26 mouse cellular contexts compared by ENCODE assay signal in genomic region chr10:61156453-61156852, GRCm38 (mm10). TPM values are rescaled to one million over a fixed set of nuclear protein-coding genes. Genes with fewer than 3 reads are reported as not detected.
DNase-seq lines count a peak whose midpoint lies in the region; ATAC-seq and TF ChIP-seq lines count a peak whose summit lies in the region.
"Had no signal": no experiment of that assay in that cellular context is flagged by ENCODE, and none has a peak within 500 bp of the region (broad histone marks: within the 10 kb centered on the region; RNA-seq: fewer than 3 reads in every experiment).

No protein-coding gene starts in this region.

- H3K4me3 ChIP-seq in neural tube, embryonic 15.5 days (replicated peaks) = no peak overlapping the region
- no peak overlapping the region for H3K4me3 ChIP-seq in thymus, adult 2 months (ENCODE audit: control insufficient read depth, insufficient read depth, low read length)

- no peak for TF ChIP-seq POLR2A in thymus, adult 2 months (IDR thresholded peaks at IDR 0.05; ENCODE audit: control insufficient read depth, extremely low read depth, insufficient read depth, low read length, poor library complexity)

- no peak for TF ChIP-seq CTCF in thymus, adult 2 months (IDR thresholded peaks at IDR 0.05; ENCODE audit: borderline replicate concordance, control insufficient read depth, extremely low read depth, insufficient read depth, low read length, poor library complexity)

- no peak overlapping the region for H3K9ac ChIP-seq in neural tube, embryonic 15.5 days (replicated peaks)

- peak; percentile 71 for ATAC-seq in common myeloid progenitor, adult 5-6 weeks (replicated peaks; ENCODE audit: low read depth, poor library complexity, severe bottlenecking)
- peak; percentile 92 for ATAC-seq in granulocyte monocyte progenitor cell, adult 5-6 weeks (replicated peaks; ENCODE audit: poor library complexity, severe bottlenecking)
- ATAC-seq in megakaryocyte, adult 5-6 weeks (ENCODE audit: poor library complexity, severe bottlenecking) = peak; percentile 56; the same call in 1 of the 2 replicates
- peak; percentile 31; the same call in 1 of the 2 replicates for ATAC-seq in megakaryocyte progenitor cell, adult 5-6 weeks (replicated peaks; ENCODE audit: poor library complexity)
- ATAC-seq in neural tube, embryonic 15.5 days (ENCODE audit: low FRiP score) = no peak
- ATAC-seq: activated CD4-positive, CD25-positive, alpha-beta regulatory T cell, adult 4 months; CD4-positive, CD25-positive, alpha-beta regulatory T cell, adult 4 months; Patski had no signal

- no peaks in the 10 kb centered on the region for H3K9me3 ChIP-seq in neural tube, embryonic 15.5 days (replicated peaks)

- H3K27ac ChIP-seq in neural tube, embryonic 15.5 days (replicated peaks) = no peak overlapping the region
- no peak overlapping the region for H3K27ac ChIP-seq in thymus, adult 2 months (ENCODE audit: control insufficient read depth, insufficient read depth, low read length)

- 88% methylated on average over 2 of the region's 2 CpGs for whole genome bisulfite sequencing in neural tube, embryonic 15.5 days
- 86% methylated on average over 2 of the region's 2 CpGs for WGBS in thymus, adult 2 months

- DNase-seq in adrenal gland, adult 18-20 months (ENCODE audit: low spot score in 2 of 2) = no peak
- no peak for DNase-seq in thymus, adult 2 months
- no peak for DNase-seq in lung, postnatal 4 days
- DNase-seq: adrenal gland, adult 2 months; adrenal gland, adult 8-10 months; adrenal gland, postnatal 10 days; adrenal gland, postnatal 14 days; adrenal gland, postnatal 25 days; adrenal gland, postnatal 36 days; B cell, adult 2 months; cerebellum, adult 11 months; cerebellum, adult 11-12 months; cerebellum, adult 18-20 months had no signal

- H3K4me2 ChIP-seq in neural tube, embryonic 15.5 days = no peak overlapping the region

- H3K4me1 ChIP-seq in neural tube, embryonic 15.5 days = no peaks in the 10 kb centered on the region
- no peaks in the 10 kb centered on the region for H3K4me1 ChIP-seq in thymus, adult 2 months (replicated peaks; ENCODE audit: control insufficient read depth, insufficient read depth, low read length)

- H3K36me3 ChIP-seq in neural tube, embryonic 15.5 days = no peaks in the 10 kb centered on the region
- H3K36me3 ChIP-seq in thymus, adult 2 months (ENCODE audit: control insufficient read depth, insufficient read depth, low read length) = no peaks in the 10 kb centered on the region
- H3K36me3 ChIP-seq: G1E had no signal

- no peaks in the 10 kb centered on the region for H3K27me3 ChIP-seq in neural tube, embryonic 15.5 days (replicated peaks)
- H3K27me3 ChIP-seq in thymus, adult 2 months (ENCODE audit: control insufficient read depth, insufficient read depth, low read length) = no peaks in the 10 kb centered on the region
- H3K27me3 ChIP-seq: CH12.LX, Patski had no signal

RNA-seq across cellular contexts. Expression of gene Sgpl1, which starts 8.9 kb away (rescaled TPM):
- total RNA-seq in common myeloid progenitor, adult 5-6 weeks (2017) = 26.1 and 42.9 TPM in 2 replicates
- total RNA-seq in granulocyte monocyte progenitor cell, adult 5-6 weeks (2014; fragmentation: Nextera tagmentation) = 36.8 and 44.5 TPM in 2 replicates
- total RNA-seq in granulocyte monocyte progenitor cell, adult 5-6 weeks (2017) = 29.1 and 48.2 TPM in 2 replicates
- total RNA-seq in megakaryocyte, adult 5-6 weeks (2015) = 78.2 and 85.2 TPM in 2 replicates
- total RNA-seq in megakaryocyte, adult 5-6 weeks (2017) = 66.9 and 67.6 TPM in 2 replicates
- total RNA-seq in megakaryocyte progenitor cell, adult 5-6 weeks (2015) = 29.0 and 31.6 TPM in 2 replicates
- total RNA-seq in megakaryocyte progenitor cell, adult 5-6 weeks (2017) = 23.3 and 24.6 TPM in 2 replicates
- 10 to 100 TPM; 73.9 to 83.4 TPM for total RNA-seq in adrenal gland, adult 18-20 months (2021)
- polyA plus RNA-seq in neural tube, embryonic 15.5 days (2015; fragmentation: Nextera tagmentation; extraction: Ambion mirVana) = 39.0 and 55.6 TPM in 2 replicates
- 84.9 and 105 TPM in 2 replicates for polyA plus RNA-seq in thymus, adult 2 months (2012; rRNA removed)
- polyA plus RNA-seq: G1E had no signal

RNA-seq across cellular contexts. Expression of gene Tbata, which starts 15.3 kb away (rescaled TPM):
- not detected in 2 replicates for total RNA-seq in common myeloid progenitor, adult 5-6 weeks (2017)
- total RNA-seq in granulocyte monocyte progenitor cell, adult 5-6 weeks (2014; fragmentation: Nextera tagmentation) = not detected in 2 replicates
- not detected in 2 replicates for total RNA-seq in granulocyte monocyte progenitor cell, adult 5-6 weeks (2017)
- total RNA-seq in megakaryocyte, adult 5-6 weeks (2015) = not detected in 2 replicates
- total RNA-seq in megakaryocyte, adult 5-6 weeks (2017) = not detected in 2 replicates
- total RNA-seq in megakaryocyte progenitor cell, adult 5-6 weeks (2015) = not detected in 2 replicates
- not detected in 2 replicates for total RNA-seq in megakaryocyte progenitor cell, adult 5-6 weeks (2017)
- not detected for total RNA-seq in adrenal gland, adult 18-20 months (2021)
- 73.7 TPM in 1 of 2 replicates, not detected in the other for polyA plus RNA-seq in neural tube, embryonic 15.5 days (2015; fragmentation: Nextera tagmentation; extraction: Ambion mirVana)
- 975 and 1,293 TPM in 2 replicates for polyA plus RNA-seq in thymus, adult 2 months (2012; rRNA removed)
- total RNA-seq: adrenal gland, adult 2 months; adrenal gland, adult 8-10 months; adrenal gland, postnatal 10 days; adrenal gland, postnatal 14 days; adrenal gland, postnatal 25 days; adrenal gland, postnatal 36 days; ES-E14; G1E; MEL had no signal
- polyA plus RNA-seq: activated CD4-positive, CD25-positive, alpha-beta regulatory T cell, adult 4 months; adrenal gland, adult 2 months; C2C12; CD4-positive, CD25-positive, alpha-beta regulatory T cell, adult 4 months; G1E; Patski had no signal
